Mouse (Mus musculus) right cerebral cortex, postnatal 25 days (tissue): ENCODE data around the gene Gprin1.
"Not testable (repeated sequence)": the region's sequence is repeated elsewhere in the genome, so short reads cannot be mapped to it uniquely, and the experiment has no call there.

Experiments
- DNase-seq: peaks from one replicate; pipeline ENCODE4 v3.0.0; 2022

Gprin1 gene

GRCm38 (mm10) chr13:54749864-54750411 lies at the start of gene Gprin1:
Gene Gprin1, minus strand, starts transcription at chr13:54749874.
- DNase-seq, result no peak

- DNase-seq, result peak; percentile 59
Measured at GRCm38 (mm10) chr13:54798740-54799139, 49.1 kb upstream of the Gprin1 start.

DNA sequence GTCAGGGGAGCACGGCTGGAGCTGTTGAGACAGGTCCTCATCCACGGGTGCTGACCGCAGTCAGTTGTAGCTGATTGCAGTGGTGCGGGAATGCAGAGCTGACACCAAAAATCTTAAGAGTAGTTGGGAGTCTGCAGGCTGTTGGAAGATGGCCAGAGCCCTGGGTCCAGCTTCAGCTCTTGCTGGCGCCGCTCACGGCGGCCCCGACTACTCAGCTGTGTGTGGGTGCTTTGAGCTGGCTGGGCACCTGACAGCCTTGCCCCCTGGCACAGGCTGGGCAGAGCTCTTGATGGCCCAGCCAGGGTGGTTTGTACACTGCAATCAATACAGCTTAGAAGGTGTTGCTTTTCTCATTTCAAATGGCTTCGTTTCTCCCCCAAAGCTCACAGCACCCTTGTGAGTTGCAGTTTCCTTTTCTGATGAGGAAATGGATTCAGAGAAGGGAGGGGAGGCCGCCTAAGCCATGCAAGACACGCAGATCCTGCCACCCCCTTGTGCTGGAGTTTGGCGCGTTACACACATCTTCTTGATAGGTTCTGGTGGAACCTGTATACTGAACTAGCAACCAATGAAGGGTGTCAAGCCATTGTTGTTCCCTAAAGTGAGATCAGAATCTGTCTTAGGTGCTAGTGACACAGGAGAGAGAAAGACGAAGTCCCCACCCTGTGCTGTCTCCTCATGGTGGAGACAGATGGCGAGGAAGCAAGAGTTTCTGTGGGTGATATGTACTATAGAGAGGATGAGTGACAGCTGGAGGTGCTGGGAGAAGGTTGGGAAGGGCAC lies 48.4 kb upstream of the Gprin1 start:
- DNase-seq, result peak; percentile 40

DNA sequence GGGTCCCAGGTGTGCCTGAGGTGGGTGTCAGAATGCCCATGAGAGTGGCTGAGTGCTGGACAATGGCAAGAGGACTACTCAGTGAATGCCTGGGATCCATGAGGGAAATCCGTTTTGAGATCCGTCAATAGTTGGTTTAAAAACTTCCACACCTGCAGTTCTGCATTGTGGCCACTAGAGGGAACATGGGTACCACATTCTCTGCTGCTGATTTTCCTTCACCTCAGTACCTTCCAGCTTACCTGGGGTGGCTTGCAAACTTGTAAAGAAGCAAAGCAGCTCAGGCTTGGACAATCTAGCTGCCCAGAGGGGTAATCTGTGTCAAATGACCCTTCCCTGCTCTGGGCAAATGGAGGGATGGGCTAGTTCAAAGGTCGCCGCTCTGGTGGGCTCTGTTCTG lies 47.7 kb upstream of the Gprin1 start:
- DNase-seq, result peak; percentile 31

DNA sequence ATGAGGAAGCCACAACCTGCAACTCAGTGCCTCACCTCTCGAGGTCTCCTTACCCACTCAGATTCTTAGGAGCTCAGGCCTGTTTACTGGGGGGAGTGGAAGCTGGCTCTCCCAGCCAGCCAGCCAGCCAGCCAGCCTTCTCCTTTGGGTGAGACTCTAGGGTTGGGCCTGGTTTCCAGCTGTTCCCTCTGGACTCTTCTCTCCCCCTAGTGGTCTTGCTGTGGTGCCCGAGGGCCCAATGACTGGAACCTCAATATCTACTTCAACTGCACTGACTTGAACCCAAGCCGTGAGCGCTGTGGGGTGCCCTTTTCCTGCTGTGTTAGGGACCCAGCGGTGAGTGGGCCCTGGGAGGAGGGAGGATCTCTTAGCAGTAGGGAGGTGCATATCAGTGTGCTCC lies 45.2 kb upstream of the Gprin1 start:
- DNase-seq, result no peak

DNA sequence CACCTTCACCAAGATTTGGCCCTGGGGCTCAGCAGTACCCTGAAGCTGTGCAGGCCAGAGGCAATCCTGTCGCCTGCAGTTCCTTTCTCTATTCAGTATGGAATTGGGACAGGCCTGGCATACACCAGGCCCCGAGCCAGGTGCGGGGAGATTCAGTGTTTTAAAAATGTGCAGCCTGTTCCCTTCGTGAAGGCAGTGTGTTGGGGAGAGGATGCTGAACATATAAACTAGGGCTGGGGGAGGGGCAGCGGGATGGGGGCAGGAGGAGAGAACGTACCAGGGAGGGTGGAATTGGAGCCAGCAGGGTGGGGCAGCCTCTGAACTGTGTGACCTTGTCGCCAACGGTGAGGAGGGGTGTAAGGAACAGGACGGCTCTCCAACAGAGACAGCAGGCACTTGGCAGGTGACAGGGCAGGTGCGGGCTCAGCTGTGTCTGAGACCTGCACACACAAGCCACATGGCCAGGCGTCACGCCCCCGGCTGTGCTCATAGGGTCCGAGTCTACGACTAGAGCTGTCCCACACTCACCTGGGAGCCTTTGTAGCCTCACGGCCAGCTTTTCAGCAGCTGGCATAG lies 44.4 kb upstream of the Gprin1 start:
- DNase-seq, result peak; percentile 69

DNA sequence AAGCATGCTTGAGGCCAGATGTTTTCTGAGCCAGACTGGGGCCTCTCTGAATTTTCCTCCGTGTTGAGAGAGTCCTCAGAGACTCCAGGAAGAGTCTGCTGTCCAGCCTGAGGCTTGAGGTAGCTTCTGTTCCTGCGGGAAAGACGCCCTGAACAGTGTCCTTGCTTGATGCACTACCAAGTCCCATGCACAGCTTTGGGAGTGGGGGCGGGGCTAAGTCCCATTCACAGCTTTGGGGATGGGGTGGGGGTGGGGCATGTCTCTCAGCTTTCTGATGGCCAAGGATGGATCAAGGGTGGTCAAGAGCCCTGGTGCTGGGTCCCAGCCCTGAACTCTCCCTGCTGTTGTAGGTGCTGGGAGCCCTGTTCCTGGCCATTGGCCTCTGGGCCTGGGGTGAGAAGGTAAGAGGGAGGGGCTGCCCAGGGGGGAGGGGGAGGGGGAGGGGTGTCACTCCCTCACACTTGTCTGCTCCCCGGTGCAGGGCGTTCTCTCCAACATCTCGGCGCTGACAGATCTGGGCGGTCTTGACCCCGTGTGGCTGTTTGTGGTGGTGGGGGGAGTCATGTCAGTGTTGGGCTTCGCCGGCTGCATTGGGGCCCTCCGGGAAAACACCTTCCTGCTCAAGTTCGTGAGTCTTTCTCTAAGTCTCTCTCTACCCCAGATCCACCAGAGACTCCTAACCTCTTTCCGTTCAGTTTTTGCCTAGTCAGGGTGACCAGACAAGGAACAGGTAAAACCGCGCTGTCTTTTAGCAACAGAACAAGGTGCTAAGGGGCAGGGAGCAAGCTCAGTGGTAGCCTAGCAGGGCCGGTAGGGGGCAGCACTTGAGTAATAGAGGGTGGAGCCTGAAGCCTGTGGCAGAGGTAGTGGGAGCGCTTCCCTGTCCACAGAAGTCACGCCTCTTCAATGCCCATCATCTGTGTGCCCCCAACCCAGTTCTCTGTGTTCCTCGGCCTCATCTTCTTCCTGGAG lies 42.9 kb upstream of the Gprin1 start:
- DNase-seq, result no peak

GRCm38 (mm10) chr13:54789561-54790397 lies 40.1 kb upstream of the Gprin1 start:
- peak; percentile 58 for DNase-seq

GRCm38 (mm10) chr13:54788740-54789560 lies 39.3 kb upstream of the Gprin1 start, which contains the start of gene Tspan17:
Gene Tspan17, plus strand, starts transcription at chr13:54789377.
- peak; percentile 91 for DNase-seq

DNA sequence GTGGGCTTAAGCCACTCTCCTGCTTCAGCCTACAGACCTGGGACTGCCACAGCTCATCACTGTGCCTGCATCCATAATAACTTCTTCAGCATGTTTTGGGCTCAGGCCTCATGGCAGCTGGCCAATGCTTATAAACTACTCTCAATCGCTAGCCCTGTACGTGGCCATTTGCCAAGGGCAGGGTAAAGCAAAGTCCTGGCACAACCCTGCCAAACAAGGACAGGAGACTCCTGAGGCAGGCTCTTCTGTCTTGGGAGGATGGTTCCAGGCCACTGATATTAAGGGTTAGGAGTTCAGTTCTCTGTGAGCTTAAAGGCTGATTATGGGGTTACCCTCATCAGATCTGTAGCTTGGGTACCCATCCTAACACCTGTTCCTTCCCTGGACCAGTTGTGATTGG lies 37.9 kb upstream of the Gprin1 start:
- DNase-seq, result not testable (repeated sequence)

- no peak for DNase-seq
Measured at GRCm38 (mm10) chr13:54783698-54784097, 34.0 kb upstream of the Gprin1 start, which contains the start of gene Eif4e1b. Gene Eif4e1b, plus strand, starts transcription at chr13:54783998.

DNA sequence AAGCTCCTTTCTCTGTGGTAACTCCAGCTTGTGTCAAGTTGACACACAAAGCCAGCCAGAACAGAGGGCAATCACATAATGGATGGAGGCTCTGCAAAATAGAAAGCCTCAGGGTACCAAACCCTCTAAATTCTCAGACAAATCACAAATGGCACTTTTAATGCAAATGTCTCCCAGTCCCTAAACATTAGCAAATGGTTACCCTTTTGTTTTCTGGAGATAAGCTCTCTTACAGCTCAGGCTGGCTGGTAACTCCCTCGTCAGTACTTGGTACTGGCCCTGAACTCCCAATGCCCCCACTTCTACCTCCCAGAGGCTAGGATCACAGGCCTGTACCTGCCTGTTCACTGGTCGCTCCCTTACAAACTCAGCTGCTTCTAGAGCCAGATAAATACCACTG lies 33.6 kb upstream of the Gprin1 start:
- no peak for DNase-seq

DNA sequence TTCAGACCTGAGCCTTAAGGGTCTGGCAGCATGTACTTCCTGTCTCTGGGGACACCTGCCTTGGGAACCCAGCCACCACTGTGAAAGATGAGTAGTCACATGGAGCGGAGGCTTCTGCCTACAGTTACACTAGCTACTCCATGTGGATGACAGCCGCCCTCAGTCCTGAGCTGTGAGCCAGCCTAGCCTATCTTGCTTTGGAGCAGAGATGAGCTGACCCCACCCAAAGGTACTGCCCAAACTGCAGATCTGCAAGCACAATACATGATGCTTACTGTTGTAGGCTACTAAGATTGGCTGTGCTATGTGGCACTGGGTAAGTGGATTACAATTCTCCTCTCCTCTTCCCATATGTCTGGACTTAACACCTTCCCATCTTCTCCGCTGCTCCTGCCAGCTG lies 31.4 kb upstream of the Gprin1 start:
- peak; percentile 47 for DNase-seq

DNA sequence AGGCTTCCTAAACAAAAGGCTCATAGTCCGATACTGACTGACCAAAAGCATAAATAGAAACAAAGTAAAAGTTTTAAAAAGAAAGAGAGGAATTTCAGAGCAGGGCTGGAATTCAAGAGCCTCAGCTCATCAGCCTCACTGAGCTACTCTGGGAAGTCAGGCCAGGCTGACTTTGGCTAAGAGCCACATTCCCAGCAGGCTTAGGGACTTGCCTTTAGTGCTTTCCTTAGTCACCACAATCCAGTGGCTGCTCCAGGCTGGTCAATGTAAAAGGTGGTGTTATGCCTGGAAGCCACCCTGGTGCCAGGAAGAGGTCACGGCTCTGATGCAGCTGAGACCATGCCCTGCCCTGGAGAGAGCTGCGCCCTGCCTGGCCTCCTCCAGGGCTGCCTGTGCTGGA lies 30.9 kb upstream of the Gprin1 start:
- peak; percentile 61 for DNase-seq

DNA sequence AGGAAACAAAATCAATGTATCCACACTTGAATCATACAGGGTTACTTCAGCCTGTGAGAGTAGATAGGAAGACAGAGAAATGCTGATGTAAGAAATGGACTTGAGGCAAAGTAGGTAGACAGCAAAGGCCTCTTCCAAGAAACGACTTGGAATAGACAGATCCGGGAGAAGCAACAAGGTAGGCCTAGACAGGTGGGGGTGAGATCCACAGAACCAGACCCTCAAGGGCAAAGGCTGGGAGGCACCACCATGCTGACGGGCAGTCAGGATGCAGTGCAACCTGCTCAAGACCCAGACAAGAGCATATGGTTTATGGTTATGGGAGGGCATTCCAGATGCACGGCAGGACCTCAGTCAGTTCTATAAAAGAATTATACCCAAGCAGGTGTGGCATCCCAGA lies 17.3 kb upstream of the Gprin1 start:
- no peak for DNase-seq

DNA sequence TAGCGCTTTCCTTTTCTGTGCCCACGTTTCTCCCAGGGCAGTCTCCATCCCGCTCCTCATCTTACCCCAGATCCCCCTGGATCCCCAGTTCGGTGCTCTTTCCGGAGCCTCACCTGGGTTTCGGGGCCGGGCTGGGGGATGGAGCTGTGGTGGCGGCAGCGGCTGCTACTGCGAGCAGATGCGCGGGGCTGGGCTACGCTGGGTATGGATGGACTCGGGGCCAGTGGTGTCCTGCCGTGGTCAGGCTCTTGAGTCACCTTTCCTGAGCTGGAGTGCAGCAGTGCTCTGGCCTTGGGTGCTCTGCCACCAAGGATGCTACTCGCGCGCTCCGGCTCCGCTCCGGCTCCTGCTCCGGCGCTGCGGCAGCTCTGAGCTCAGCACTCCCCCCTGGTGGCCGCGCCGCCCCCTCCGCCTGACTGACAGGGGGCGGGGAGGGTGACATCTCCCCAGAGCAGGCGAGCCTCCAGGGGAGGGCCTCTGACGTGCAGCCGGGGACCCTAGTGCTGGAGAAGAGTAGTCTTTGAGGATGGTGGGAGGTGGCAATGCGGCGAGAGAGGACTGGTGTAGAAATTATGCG lies 16.6 kb upstream of the Gprin1 start, which contains the start of gene Sncb:
Sncb (minus strand) TSS at position 404 of the 577 bp plus-strand sequence.
- DNase-seq, result peak; percentile 89

DNA sequence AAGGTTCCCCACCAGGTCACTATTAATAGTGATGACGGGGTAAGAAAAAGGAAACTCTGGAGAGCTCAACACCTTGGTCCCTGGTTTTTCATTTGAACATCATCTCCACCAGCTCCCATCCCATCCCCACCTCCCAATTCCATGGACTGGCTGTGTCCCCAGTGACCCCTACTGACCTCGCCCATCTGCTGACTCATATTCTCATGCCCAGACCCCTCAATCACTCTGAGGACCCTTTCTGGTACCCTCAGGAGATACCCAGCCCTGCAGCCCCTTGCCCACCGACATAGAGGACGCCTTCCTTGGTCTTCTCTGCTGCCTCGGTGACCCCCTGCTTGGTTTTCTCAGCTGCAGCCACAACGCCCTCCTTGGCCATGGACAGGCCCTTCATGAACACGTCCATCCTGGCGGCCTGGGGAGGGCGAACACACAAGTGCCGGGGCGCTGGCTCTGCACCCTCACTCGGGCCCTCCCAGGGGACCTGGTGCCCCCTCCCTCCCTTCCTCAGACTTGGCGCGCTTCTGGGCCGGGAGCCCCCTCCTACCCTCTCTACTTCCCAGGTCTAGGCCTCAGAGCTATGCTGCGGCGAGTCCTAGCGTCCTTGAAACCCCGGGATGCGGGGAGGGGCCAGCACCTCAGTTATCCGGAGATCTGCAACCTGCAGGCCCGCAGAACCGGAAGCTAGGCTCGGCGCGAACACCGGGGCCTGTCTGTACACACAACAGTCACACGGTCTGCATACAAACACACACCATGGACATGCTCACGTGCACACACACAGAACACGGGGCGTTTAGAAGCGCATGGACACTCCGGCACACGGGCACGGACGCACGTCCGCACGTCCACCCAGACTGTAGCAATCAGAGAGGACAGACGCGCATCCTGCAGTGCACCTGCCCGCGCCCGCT lies 15.9 kb upstream of the Gprin1 start:
- DNase-seq, result peak; percentile 58

DNA sequence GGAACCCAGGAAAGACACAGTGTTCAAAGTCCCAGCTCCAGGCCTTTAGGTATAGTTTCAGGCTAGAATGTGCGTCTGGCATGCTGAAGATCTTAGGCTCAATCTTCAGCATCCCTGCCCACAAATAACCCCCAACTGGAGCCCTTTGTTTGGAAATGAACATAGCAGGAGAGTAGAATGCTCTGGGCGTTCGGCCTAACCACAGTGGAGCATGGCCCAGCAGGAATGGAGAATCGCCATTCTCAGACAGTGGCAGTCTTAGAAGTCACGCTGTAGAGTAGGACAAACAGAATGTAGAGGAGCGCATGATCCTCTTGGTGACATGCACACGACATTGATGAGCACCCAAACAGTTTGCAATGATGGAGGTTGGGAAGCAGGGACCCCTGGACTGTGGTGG lies 11.2 kb upstream of the Gprin1 start:
- no peak for DNase-seq

DNA sequence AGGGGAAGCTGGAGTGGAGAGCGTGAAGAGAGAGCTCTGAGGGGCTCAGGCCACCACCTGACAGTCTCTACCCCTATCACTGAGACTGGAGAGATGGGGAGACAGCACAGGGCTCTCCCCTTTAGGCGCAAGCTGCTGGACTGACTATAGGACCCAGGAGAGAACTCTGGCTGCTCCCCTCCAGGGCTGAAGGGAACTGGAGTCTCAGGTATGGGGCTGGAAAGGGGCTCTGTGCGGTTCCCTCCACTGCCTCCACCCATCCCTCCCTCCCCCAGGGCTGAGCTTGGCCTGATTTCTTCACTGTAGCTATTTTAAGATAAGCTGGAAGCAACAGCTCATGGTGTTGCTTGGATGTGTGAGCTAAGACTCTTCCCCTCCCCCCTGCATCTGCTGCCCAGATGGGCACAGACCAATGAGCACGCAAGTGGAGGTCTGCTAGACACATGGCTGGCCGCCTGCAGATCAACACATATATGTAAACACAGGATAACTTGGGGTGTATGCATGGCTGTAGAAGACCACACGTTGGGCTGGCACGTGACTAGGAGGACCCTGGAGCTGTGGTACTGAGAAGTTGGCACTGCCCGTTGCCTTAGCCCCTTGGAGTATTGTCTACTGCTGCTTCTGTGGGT lies 10.6 kb upstream of the Gprin1 start:
- DNase-seq, result peak; percentile 87
